Mouse (Mus musculus) liver, embryonic 12.5 days (tissue): ENCODE data around the gene Lsm3. TPM values are rescaled to one million over a fixed set of nuclear protein-coding genes. Genes with fewer than 3 reads are reported as not detected.
A peak's percentile ranks its signal among the peaks of the same experiment; 100 is the strongest.

Experiments
- ATAC-seq: fragments of 200-750 bp; cut with Nextera tagmentation; 2 replicates; pipeline ENCODE4 v1.8.0; 2017; ENCODE audit warnings: moderate number of reproducible peaks, mild to moderate bottlenecking, moderate library complexity
- H3K27ac ChIP-seq: fragments of 300-500 bp; sonication (generic); 2 replicates; pipeline ENCODE4 v1.5.1; 2016; ENCODE audit warnings: mild to moderate bottlenecking
- H3K27me3 ChIP-seq: fragments of 300-500 bp; sonication (generic); replicated peaks from 2 replicates; pipeline ENCODE4 v1.6.1; 2016; ENCODE audit warnings: mild to moderate bottlenecking, moderate library complexity
- H3K36me3 ChIP-seq: fragments of 300-500 bp; sonication (generic); 2 replicates; pipeline ENCODE4 v1.6.1; 2016; ENCODE audit warnings: mild to moderate bottlenecking, moderate library complexity
- H3K4me1 ChIP-seq: fragments of 300-500 bp; sonication (generic); 2 replicates; pipeline ENCODE4 v1.6.1; 2016
- H3K4me2 ChIP-seq: fragments of 300-500 bp; sonication (generic); 2 replicates; pipeline ENCODE4 v1.6.1; 2016; ENCODE audit warnings: mild to moderate bottlenecking, moderate library complexity
- H3K4me3 ChIP-seq: fragments of 300-500 bp; sonication (generic); 2 replicates; pipeline ENCODE4 v1.5.1; 2016; ENCODE audit warnings: mild to moderate bottlenecking, moderate library complexity
- H3K9ac ChIP-seq: fragments of 300-500 bp; sonication (generic); 2 replicates; pipeline ENCODE4 v1.6.1; 2016; ENCODE audit warnings: mild to moderate bottlenecking, moderate library complexity
- H3K9me3 ChIP-seq: fragments of 300-500 bp; sonication (generic); replicated peaks from 2 replicates; pipeline ENCODE4 v1.6.1; 2016; ENCODE audit warnings: mild to moderate bottlenecking, moderate library complexity
- WGBS: fragments of 180-500 bp; shearing (Covaris S2); methylation state at CpG from one replicate; pipeline ENCODE4 v1.1.7; 2016; ENCODE audit not compliant: insufficient replicate concordance; 5-methylcytosine and 5-hydroxymethylcytosine counted together
- polyA plus RNA-seq: library from polyadenylated mRNA; unstranded; fragments of >200 nt; fragmentation: Nextera tagmentation; extraction: Ambion mirVana; gene quantifications from 2 replicates; pipeline ENCODE4 v1.2.1, GENCODE M21; 2016

The Lsm3 gene
- polyA plus RNA-seq, 1 experiment from 2014 or later = 189 TPM

DNA sequence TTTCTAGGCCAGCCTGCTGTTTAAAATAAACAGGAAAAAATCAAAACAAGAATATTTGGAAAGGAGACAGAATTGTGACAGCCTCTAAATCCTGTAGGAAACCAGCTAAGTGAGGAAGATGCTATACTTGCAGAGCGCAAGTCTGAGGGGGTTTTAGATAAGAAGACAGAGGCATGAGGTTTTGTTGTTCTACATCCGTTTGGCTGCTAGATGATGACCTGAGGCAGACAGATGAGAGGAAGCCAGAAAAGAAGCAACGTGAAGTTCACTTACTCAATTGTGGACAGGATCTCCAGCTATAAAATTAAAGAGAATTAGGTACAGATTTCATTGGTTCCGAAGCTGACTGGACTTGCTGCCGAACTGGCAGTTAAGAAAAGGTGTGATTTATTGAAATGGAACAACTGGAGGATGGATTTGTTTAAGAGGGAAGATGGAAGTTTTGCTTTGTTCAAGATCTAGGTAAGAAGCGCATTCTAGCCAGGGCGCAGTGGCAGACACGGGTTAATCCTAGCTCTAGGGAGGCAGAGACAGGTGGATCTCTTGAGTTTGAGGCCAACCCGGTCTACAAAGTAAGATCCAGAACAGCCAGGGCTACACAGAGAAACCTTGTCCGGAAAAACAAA lies 878 bp upstream of the Lsm3 start:
- Histone ChIP-seq H3K4me2 (peak overlapping the region; percentile 85), H3K27me3 (no peaks in the 10 kb centered on the region), H3K36me3 (peaks cover 36% of the 10 kb centered on the region), H3K27ac (0 out of 2 replicates have a peak overlapping the region, but pooled peaks have one; percentile 22), H3K4me1 (peaks cover 31% of the 10 kb centered on the region), H3K9me3 (no peaks in the 10 kb centered on the region), H3K4me3 (peak overlapping the region; percentile 85), H3K9ac (peak overlapping the region; percentile 69)
- ATAC-seq = no peak
- 15% methylated on average over 10 of the region's 10 CpGs for WGBS

GRCm38 (mm10) chr6:91518454-91519020 lies 2.8 kb downstream of the Lsm3 start:
- WGBS = 84% methylated on average over 7 of the region's 7 CpGs
- H3K36me3 ChIP-seq = peaks cover 65% of the 10 kb centered on the region

DNA sequence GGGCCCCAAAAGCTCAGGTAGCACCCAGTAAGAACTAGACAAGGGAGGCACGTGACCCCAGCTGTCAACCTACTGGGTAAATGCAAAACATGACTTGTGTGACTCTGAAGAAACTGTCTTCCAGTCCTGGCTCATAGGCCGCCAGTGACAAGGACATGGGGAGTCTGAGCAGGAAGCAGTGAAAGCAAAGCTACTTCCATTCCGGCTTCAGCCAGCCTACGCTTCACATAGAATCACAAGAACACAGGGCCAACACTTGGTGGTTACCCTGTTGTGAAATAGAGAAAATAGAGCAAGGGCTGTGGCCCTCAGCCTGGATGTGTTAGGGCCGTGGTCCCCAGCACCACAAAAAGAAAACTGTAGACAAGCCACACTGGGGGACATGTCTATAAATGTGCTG lies 7.1 kb downstream of the Lsm3 start:
- Histone ChIP-seq H3K9me3 (no peaks in the 10 kb centered on the region), H3K4me1 (no peaks in the 10 kb centered on the region), H3K4me3 (no peak overlapping the region), H3K27me3 (no peaks in the 10 kb centered on the region), H3K27ac (no peak overlapping the region), H3K9ac (no peak overlapping the region), H3K4me2 (no peak overlapping the region), H3K36me3 (peaks cover 78% of the 10 kb centered on the region)
- WGBS = 85% methylated on average over 5 of the region's 5 CpGs
- ATAC-seq = no peak

More at GRCm38 (mm10) chr6:91518454-91519020, 2.8 kb downstream of the Lsm3 start:
- H3K27me3 ChIP-seq = no peaks in the 10 kb centered on the region
- ATAC-seq = no peak
- H3K9ac ChIP-seq = no peak overlapping the region
- H3K9me3 ChIP-seq = no peaks in the 10 kb centered on the region
- H3K4me3 ChIP-seq = no peak overlapping the region
- peaks cover 31% of the 10 kb centered on the region for H3K4me1 ChIP-seq
- H3K27ac ChIP-seq = no peak overlapping the region
- H3K4me2 ChIP-seq = no peak overlapping the region

GRCm38 (mm10) chr6:91525544-91525943 lies 9.8 kb downstream of the Lsm3 start:
- no peaks in the 10 kb centered on the region for H3K27me3 ChIP-seq
- no peak for ATAC-seq
- peaks cover 65% of the 10 kb centered on the region for H3K36me3 ChIP-seq
- H3K27ac ChIP-seq = no peak overlapping the region
- no peak overlapping the region for H3K9ac ChIP-seq
- H3K4me2 ChIP-seq = no peak overlapping the region
- H3K4me3 ChIP-seq = no peak overlapping the region
- WGBS = 83% methylated on average over 4 of the region's 4 CpGs
- H3K9me3 ChIP-seq = no peaks in the 10 kb centered on the region
- H3K4me1 ChIP-seq = no peaks in the 10 kb centered on the region

DNA sequence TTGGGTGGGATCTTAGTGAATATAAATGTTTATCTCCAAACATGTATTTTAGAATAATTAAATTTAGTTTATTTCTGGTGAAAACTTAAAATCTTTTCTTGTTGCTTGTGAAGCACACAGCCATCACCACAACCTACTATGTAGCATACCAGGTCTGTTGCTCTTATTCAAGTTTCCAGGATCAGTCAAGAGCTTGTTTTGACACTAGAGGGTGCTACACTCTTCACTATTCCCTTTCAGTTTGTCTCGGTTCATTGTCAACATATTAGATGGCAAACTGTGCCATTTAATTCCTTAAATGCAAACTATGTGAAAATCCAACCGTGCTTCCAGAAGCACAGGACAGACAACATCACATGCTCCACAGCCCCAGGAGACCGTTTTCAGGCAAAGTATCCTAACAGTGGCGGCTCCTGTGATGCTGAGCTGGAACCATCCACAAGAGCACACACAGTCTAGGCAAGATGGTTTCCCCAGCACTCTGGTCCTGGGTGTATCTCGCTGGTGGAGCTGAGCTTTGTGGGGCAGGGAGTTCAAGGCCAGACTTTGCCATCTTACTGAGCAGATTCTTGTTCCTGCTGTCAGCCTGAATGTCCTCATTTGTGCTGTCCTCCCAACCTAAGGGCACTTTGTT lies 11.6 kb downstream of the Lsm3 start:
- Histone ChIP-seq H3K9me3 (no peaks in the 10 kb centered on the region), H3K27ac (no peak overlapping the region), H3K4me1 (no peaks in the 10 kb centered on the region), H3K4me3 (no peak overlapping the region), H3K9ac (no peak overlapping the region), H3K4me2 (no peak overlapping the region), H3K27me3 (no peaks in the 10 kb centered on the region), H3K36me3 (peaks cover 47% of the 10 kb centered on the region)
- no peak for ATAC-seq
- WGBS = 48% methylated on average over 5 of the region's 5 CpGs

GRCm38 (mm10) chr6:91528265-91528664 lies 12.5 kb downstream of the Lsm3 start:
- Histone ChIP-seq H3K27ac (no peak overlapping the region), H3K4me2 (no peak overlapping the region), H3K9me3 (no peaks in the 10 kb centered on the region), H3K9ac (no peak overlapping the region), H3K36me3 (peaks cover 38% of the 10 kb centered on the region), H3K4me1 (no peaks in the 10 kb centered on the region), H3K27me3 (no peaks in the 10 kb centered on the region), H3K4me3 (no peak overlapping the region)
- WGBS = 75% methylated on average over 7 of the region's 7 CpGs
- ATAC-seq = no peak

GRCm38 (mm10) chr6:91530673-91531072 lies 14.9 kb downstream of the Lsm3 start:
- Histone ChIP-seq H3K4me2 (no peak overlapping the region), H3K36me3 (peaks cover 15% of the 10 kb centered on the region), H3K27me3 (no peaks in the 10 kb centered on the region), H3K4me3 (no peak overlapping the region), H3K27ac (no peak overlapping the region), H3K9ac (no peak overlapping the region), H3K9me3 (no peaks in the 10 kb centered on the region), H3K4me1 (no peaks in the 10 kb centered on the region)
- no peak for ATAC-seq
- 81% methylated on average over 8 of the region's 8 CpGs for WGBS

GRCm38 (mm10) chr6:91531276-91531675 lies 15.5 kb downstream of the Lsm3 start:
- Histone ChIP-seq H3K36me3 (peaks cover 15% of the 10 kb centered on the region), H3K4me1 (no peaks in the 10 kb centered on the region), H3K9ac (no peak overlapping the region), H3K27ac (no peak overlapping the region), H3K27me3 (no peaks in the 10 kb centered on the region), H3K4me2 (no peak overlapping the region), H3K9me3 (no peaks in the 10 kb centered on the region), H3K4me3 (no peak overlapping the region)
- WGBS = 69% methylated on average over 6 of the region's 6 CpGs
- ATAC-seq = no peak

DNA sequence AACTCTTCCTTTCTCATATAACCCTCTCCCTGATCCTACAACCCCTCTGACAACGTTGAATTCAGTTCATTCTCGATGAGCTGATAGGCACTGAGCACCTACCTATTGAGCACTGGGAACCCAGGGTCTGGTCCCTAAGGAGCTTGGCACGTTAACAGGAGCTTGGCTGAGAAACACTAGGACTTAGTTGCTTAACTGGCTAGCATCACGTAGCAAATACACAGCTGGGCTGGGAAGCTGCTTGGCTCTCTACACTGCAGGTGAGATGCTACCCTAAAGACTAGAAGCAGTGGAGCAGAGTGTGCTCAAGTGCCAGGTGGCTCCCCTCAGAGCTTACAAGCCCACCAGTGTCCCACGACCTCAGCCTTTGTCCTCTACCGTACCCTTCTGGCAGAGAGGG lies 16.9 kb downstream of the Lsm3 start:
- no peak for ATAC-seq
- H3K4me1 ChIP-seq = no peaks in the 10 kb centered on the region
- no peak overlapping the region for H3K9ac ChIP-seq
- no peak overlapping the region for H3K27ac ChIP-seq
- H3K4me3 ChIP-seq = no peak overlapping the region
- H3K27me3 ChIP-seq = no peaks in the 10 kb centered on the region
- H3K9me3 ChIP-seq = no peaks in the 10 kb centered on the region
- no peak overlapping the region for H3K4me2 ChIP-seq
- WGBS = 65% methylated on average over 6 of the region's 6 CpGs
- peaks cover 15% of the 10 kb centered on the region for H3K36me3 ChIP-seq

DNA sequence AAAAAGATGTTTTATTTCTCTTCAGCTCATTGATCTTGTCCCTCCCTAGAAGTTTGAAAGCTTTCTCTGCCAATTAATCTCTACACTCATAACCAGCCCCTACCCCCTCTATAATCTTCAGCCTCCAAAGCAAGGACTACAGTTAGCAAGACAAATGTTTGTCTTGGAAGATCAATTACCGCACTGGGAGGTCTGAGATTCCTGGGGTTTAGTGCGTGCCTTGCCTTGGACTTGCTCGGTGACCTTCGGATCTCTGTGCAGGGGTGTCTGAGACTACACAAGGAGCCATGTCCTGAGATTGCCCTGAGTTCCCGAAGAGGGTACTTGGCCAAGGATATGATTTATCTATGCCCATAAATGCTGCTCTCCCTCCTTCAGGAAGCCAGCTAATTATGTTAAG lies 17.6 kb downstream of the Lsm3 start:
- Histone ChIP-seq H3K4me2 (no peak overlapping the region), H3K27ac (no peak overlapping the region), H3K9ac (no peak overlapping the region), H3K9me3 (no peaks in the 10 kb centered on the region), H3K36me3 (peaks cover 9% of the 10 kb centered on the region), H3K4me3 (no peak overlapping the region), H3K4me1 (no peaks in the 10 kb centered on the region), H3K27me3 (no peaks in the 10 kb centered on the region)
- WGBS = 61% methylated on average over 5 of the region's 5 CpGs
- no peak for ATAC-seq

DNA sequence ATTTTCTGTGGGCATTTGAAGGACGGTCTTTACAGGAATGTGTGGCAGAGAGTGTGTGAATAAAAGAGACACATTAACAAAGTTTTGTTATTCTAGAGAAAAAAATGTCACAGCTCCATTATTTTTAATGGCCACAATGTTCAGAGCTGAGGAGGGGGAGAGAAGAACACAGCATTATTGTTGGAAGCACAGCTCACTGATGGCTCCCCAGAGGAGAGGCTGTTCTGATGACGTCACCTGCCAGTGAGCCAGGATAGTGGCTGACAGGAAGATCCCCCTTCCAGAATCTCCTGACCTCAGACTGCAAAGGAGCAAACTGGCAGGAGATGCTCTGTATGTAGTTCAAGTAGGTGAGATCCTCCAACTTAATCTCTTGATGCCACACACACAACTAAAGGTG lies 18.0 kb downstream of the Lsm3 start:
- Histone ChIP-seq H3K27me3 (no peaks in the 10 kb centered on the region), H3K4me3 (no peak overlapping the region), H3K9me3 (no peaks in the 10 kb centered on the region), H3K4me1 (no peaks in the 10 kb centered on the region), H3K27ac (no peak overlapping the region), H3K36me3 (peaks cover 6% of the 10 kb centered on the region; the same call in 1 of the 2 replicates), H3K4me2 (no peak overlapping the region), H3K9ac (no peak overlapping the region)
- ATAC-seq = no peak
- 47% methylated on average over 2 of the region's 2 CpGs for WGBS

GRCm38 (mm10) chr6:91534268-91534667 lies 18.5 kb downstream of the Lsm3 start:
- no peaks in the 10 kb centered on the region for H3K27me3 ChIP-seq
- no peak overlapping the region for H3K27ac ChIP-seq
- H3K4me1 ChIP-seq = no peaks in the 10 kb centered on the region
- 57% methylated on average over 4 of the region's 4 CpGs for WGBS
- ATAC-seq = no peak
- no peak overlapping the region for H3K4me3 ChIP-seq
- no peak overlapping the region for H3K9ac ChIP-seq
- peaks cover under 1% of the 10 kb centered on the region; the same call in 1 of the 2 replicates for H3K36me3 ChIP-seq
- H3K4me2 ChIP-seq = no peak overlapping the region
- H3K9me3 ChIP-seq = no peaks in the 10 kb centered on the region
